7 mouse cellular contexts compared by ENCODE assay signal in the genomic region with DNA sequence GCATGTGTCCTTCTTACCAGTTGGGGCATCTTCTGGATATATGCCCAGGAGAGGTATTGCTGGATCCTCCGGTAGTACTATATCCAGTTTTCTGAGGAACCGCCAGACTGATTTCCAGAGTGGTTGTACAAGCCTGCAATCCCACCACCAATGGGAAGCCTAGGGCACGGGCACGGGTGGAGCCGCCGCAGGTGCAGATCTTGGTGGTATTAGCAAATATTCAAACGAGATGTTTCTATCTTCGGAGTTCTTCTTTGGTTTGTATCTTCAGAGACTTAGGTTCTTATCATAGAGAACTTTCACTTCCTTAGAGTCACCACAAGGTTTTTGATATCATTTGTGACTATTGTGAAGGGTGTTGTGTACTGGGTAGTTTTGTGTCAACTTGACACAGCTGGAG.
DNase-seq lines count a peak whose midpoint lies in the region; ATAC-seq and TF ChIP-seq lines count a peak whose summit lies in the region.
"Not testable (repeated sequence)": the region's sequence is repeated elsewhere in the genome, so short reads cannot be mapped to it uniquely, and the experiment has no call there.

No protein-coding gene starts in this region.

- in situ Hi-C loops in Patski (cut with MboI; ENCODE audit: low pct_unique_long_range_greater_than_20kb), result not testable (repeated sequence)

- not testable (repeated sequence) for TF ChIP-seq POLR2A in cerebellum, adult 2 months (IDR thresholded peaks at IDR 0.05; ENCODE audit: borderline replicate concordance, insufficient read depth, low read length)

- H3K9me3 ChIP-seq in forebrain, embryonic 14.5 days (replicated peaks; ENCODE audit: control insufficient read depth, low read length); hindbrain, embryonic 11.5 days (ENCODE audit: control insufficient read depth, low read length); limb, embryonic 11.5 days (ENCODE audit: control insufficient read depth, low read length): not testable (repeated sequence)

- WGBS in cerebellum, adult 2 months, result 89% methylated on average over 8 of the region's 8 CpGs
- WGBS in forebrain, embryonic 14.5 days, result 89% methylated on average over 7 of the region's 8 CpGs
- 89% methylated on average over 7 of the region's 8 CpGs for WGBS in hindbrain, embryonic 11.5 days
- WGBS in limb, embryonic 11.5 days, result 96% methylated on average over 7 of the region's 8 CpGs

- not testable (repeated sequence) for H3K9ac ChIP-seq in forebrain, embryonic 14.5 days (ENCODE audit: low read length); hindbrain, embryonic 11.5 days (ENCODE audit: low read depth, low read length); limb, embryonic 11.5 days (ENCODE audit: low read length)

- H3K4me1 ChIP-seq in cerebellum, adult 2 months (ENCODE audit: control insufficient read depth, insufficient read depth, low read length); forebrain, embryonic 14.5 days (ENCODE audit: control insufficient read depth, insufficient read depth, low read length); hindbrain, embryonic 11.5 days (replicated peaks; ENCODE audit: control insufficient read depth, insufficient read depth, low read length); limb, embryonic 11.5 days (ENCODE audit: control insufficient read depth, insufficient read depth, low read length): not testable (repeated sequence)

- CTCF ChIA-PET in Patski (lab: Charles Lee), result not testable (repeated sequence)

- POLR2A ChIA-PET in Patski (lab: Charles Lee), result not testable (repeated sequence)

- H3K27me3 ChIP-seq in Patski; cerebellum, adult 2 months (ENCODE audit: control insufficient read depth, insufficient read depth, low read length); forebrain, embryonic 14.5 days (replicated peaks; ENCODE audit: control insufficient read depth, insufficient read depth, low read length); hindbrain, embryonic 11.5 days (ENCODE audit: control insufficient read depth, insufficient read depth, low read length); limb, embryonic 11.5 days (ENCODE audit: control insufficient read depth, insufficient read depth, low read length): not testable (repeated sequence)

- TF ChIP-seq CTCF in Patski (IDR thresholded peaks at IDR 0.05); cerebellum, adult 2 months (IDR thresholded peaks at IDR 0.05; ENCODE audit: borderline replicate concordance, insufficient read depth, low read depth, low read length): not testable (repeated sequence)

- H3K4me3 ChIP-seq in cerebellum, adult 2 months (replicated peaks; ENCODE audit: insufficient read depth, low read depth, low read length); forebrain, embryonic 14.5 days (ENCODE audit: low read depth, low read length); hindbrain, embryonic 11.5 days (ENCODE audit: low read depth, low read length); limb, embryonic 11.5 days (ENCODE audit: low read depth, low read length): not testable (repeated sequence)

- H3K4me2 ChIP-seq in forebrain, embryonic 14.5 days (ENCODE audit: low read length); hindbrain, embryonic 11.5 days (replicated peaks; ENCODE audit: low read depth, low read length); limb, embryonic 11.5 days (ENCODE audit: low read depth, severe bottlenecking): not testable (repeated sequence)

- H3K27ac ChIP-seq in cerebellum, adult 2 months (ENCODE audit: insufficient read depth, low read length); forebrain, embryonic 14.5 days (ENCODE audit: low read depth, low read length); hindbrain, embryonic 11.5 days (ENCODE audit: low read depth, low read length); limb, embryonic 11.5 days (replicated peaks; ENCODE audit: low read depth, low read length): not testable (repeated sequence)

- DNase-seq in Patski (ENCODE audit: low read depth, low spot score), result peak; percentile 0
- peak; percentile 6 to 26 for DNase-seq in cerebellum, adult 2 months
- peak; percentile 16 for DNase-seq in forebrain, embryonic 14.5 days (ENCODE audit: low spot score)
- DNase-seq in hindbrain, embryonic 11.5 days (ENCODE audit: low spot score), result peak; percentile 81
- peak; percentile 57 for DNase-seq in limb, embryonic 11.5 days (ENCODE audit: low spot score)
- peak; percentile 2 to 64 for DNase-seq in spleen, postnatal 10 days (ENCODE audit: low spot score in 2 of 2)

- not testable (repeated sequence) for H3K36me3 ChIP-seq in forebrain, embryonic 14.5 days (ENCODE audit: control insufficient read depth, insufficient read depth, low read length); hindbrain, embryonic 11.5 days (ENCODE audit: control insufficient read depth, insufficient read depth, low read length); limb, embryonic 11.5 days (ENCODE audit: control insufficient read depth, insufficient read depth, low read length)

- peak; percentile 69 for ATAC-seq in Patski
- not testable (repeated sequence) for ATAC-seq in forebrain, embryonic 14.5 days; hindbrain, embryonic 11.5 days (ENCODE audit: low FRiP score); limb, embryonic 11.5 days (ENCODE audit: insufficient number of reproducible peaks, low FRiP score, low TSS enrichment, low read depth)
- peak; percentile 94 for ATAC-seq in megakaryocyte-erythroid progenitor cell, adult 5-6 weeks (replicated peaks; ENCODE audit: low FRiP score, low TSS enrichment, poor library complexity, severe bottlenecking)

Comparison
In these comparisons a context has a peak if more than half of its experiments do, and no peak if none do; other contexts are left out.
1. DNase-seq: peak in every context shown above with its lines; median percentile 81 in hindbrain, embryonic 11.5 days; 57 in limb, embryonic 11.5 days; 33 in spleen, postnatal 10 days; 16 in cerebellum, adult 2 months; 16 in forebrain, embryonic 14.5 days; 0 in Patski.